Mouse (Mus musculus) limb, embryonic 10.5 days (tissue): ENCODE data around the gene C130032M10Rik. TPM values are rescaled to one million over a fixed set of nuclear protein-coding genes. Genes with fewer than 3 reads are reported as not detected.
A peak's percentile ranks its signal among the peaks of the same experiment; 100 is the strongest.

Experiments
- DNase-seq: peaks from one replicate; pipeline ENCODE4 v3.0.0-alpha.2; 2017; ENCODE audit warnings: low spot score
- H3K27ac ChIP-seq: fragments of 300-500 bp; sonication (generic); 2 replicates; pipeline ENCODE4 v1.5.1; 2016; ENCODE audit warnings: mild to moderate bottlenecking
- H3K27me3 ChIP-seq: fragments of 300-500 bp; sonication (generic); 2 replicates; pipeline ENCODE4 v1.6.1; 2016; ENCODE audit warnings: low read depth, mild to moderate bottlenecking; ENCODE audit not compliant: poor library complexity, severe bottlenecking
- H3K36me3 ChIP-seq: fragments of 300-500 bp; sonication (generic); 2 replicates; pipeline ENCODE4 v1.6.1; 2016; ENCODE audit warnings: mild to moderate bottlenecking, moderate library complexity
- H3K4me1 ChIP-seq: fragments of 300-500 bp; sonication (generic); 2 replicates; pipeline ENCODE4 v1.6.1; 2016
- H3K4me3 ChIP-seq: fragments of 300-500 bp; sonication (generic); 2 replicates; pipeline ENCODE4 v1.5.1; 2016; ENCODE audit warnings: mild to moderate bottlenecking, moderate library complexity
- H3K9me3 ChIP-seq: fragments of 300-500 bp; sonication (generic); replicated peaks from 2 replicates; pipeline ENCODE4 v1.6.1; 2016; ENCODE audit warnings: mild to moderate bottlenecking
- WGBS: fragments of 180-500 bp; shearing (Covaris S2); methylation state at CpG from one replicate; pipeline ENCODE4 v1.1.7; 2016; 5-methylcytosine and 5-hydroxymethylcytosine counted together
- polyA plus RNA-seq: library from polyadenylated mRNA; unstranded; fragments of >200 nt; fragmentation: Nextera tagmentation; extraction: Ambion mirVana; gene quantifications from 2 replicates; pipeline ENCODE4 v1.2.1, GENCODE M21; 2016

C130032M10Rik gene
- polyA plus RNA-seq: 1.5 and 1.6 TPM in 2 replicates

DNA sequence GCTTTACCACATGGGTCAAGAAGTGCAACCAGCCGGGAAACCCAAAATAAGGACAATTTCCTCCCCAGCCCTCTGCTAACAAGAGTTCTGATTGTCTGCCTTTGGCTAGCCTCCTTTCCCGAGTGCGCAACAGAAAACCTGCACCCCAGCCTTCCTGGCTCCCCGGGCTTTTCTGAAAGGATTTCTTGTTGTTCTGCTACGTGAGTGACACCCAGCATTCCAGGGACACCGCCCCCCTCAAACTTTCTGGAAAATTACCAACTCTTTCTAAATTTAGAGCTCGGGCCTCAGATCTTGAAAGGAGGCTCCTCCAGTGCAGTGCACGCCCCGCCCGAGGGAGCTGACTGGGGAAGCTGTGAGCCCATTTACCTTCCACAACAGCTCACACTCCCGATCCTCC, at the start of gene C130032M10Rik:
Gene C130032M10Rik, plus strand, starts transcription at position 334 of the 400 bp plus-strand sequence.
- Histone ChIP-seq H3K27me3 (no peaks in the 10 kb centered on the region), H3K9me3 (peaks cover 22% of the 10 kb centered on the region), H3K27ac (no peak within 1 kb of the TSS), H3K4me3 (no peak within 1 kb of the TSS), H3K36me3 (peaks cover 88% of the 10 kb centered on the region), H3K4me1 (no peaks in the 10 kb centered on the region)
- 96% methylated on average over 11 of the region's 11 CpGs for WGBS
- DNase-seq: no peak

DNA sequence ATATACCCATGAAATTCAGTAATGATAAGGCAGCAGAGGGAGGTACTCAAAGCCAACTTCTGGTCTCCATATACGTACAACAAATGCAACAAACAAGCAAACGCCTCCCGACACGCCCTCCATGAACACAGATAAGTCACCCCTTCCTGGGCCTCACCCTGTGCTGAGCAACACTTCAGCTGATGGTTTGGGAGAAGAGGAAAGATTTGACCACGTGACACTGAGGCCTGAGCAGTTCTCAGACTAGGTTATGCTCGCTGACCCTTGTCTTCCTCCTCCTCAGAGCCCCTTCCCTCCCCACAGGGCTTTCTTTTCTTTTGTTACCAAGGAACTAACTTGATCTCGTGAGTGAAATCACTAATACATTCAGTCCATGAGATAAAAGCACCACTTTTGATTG, 48.6 kb upstream of the C130032M10Rik start:
- no peaks in the 10 kb centered on the region for H3K9me3 ChIP-seq
- H3K4me1 ChIP-seq: no peaks in the 10 kb centered on the region
- H3K27me3 ChIP-seq: no peaks in the 10 kb centered on the region
- H3K36me3 ChIP-seq: peaks cover 27% of the 10 kb centered on the region
- WGBS: 84% methylated on average over 7 of the region's 7 CpGs
- H3K4me3 ChIP-seq: no peak overlapping the region
- no peak for DNase-seq
- H3K27ac ChIP-seq: no peak overlapping the region

DNA sequence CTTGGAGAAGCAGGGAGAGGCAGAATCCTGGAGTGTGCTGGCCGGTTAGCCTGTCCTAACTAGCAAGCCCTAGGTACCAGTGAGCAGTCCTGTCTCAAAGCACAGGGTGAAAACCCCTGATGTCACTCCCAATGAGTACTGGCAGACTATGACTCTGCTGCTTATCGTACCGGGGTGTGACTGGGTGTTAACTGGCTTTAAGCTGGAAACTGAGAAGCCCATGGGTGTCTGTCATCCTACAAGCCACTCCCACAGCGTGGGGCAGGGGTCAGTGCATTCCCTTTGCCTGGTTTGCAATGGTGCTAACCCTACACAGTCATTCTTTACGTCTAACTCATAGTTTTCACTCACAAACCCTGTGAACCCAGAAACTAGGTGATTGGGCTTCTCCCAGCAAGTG, 47.3 kb upstream of the C130032M10Rik start:
- Histone ChIP-seq H3K36me3 (peaks cover 25% of the 10 kb centered on the region), H3K4me3 (no peak overlapping the region), H3K9me3 (no peaks in the 10 kb centered on the region), H3K27ac (no peak overlapping the region), H3K4me1 (no peaks in the 10 kb centered on the region), H3K27me3 (no peaks in the 10 kb centered on the region)
- 87% methylated on average over 5 of the region's 5 CpGs for WGBS
- no peak for DNase-seq

DNA sequence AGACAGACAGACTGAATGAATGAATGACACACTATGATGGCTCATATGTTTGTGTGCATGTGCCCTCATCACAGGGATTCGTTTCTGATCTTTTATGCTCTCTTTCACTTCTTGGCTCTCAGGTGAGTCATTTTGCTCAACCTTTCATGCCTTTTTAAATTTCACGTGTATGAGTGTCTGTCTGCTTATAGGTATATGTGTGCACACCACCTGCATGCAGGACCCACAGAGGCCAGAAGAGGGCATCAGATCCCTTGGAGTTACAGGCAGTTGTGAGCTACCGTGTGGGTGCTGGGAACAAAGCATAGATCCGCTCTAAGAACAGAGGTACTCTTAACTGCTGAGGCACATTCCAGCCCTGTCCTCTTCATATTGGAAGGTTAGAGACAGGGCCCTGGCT, 46.8 kb upstream of the C130032M10Rik start:
- Histone ChIP-seq H3K9me3 (no peaks in the 10 kb centered on the region), H3K27me3 (no peaks in the 10 kb centered on the region), H3K4me3 (no peak overlapping the region), H3K27ac (no peak overlapping the region), H3K36me3 (peaks cover 24% of the 10 kb centered on the region), H3K4me1 (no peaks in the 10 kb centered on the region)
- no peak for DNase-seq
- 94% methylated on average over 4 of the region's 4 CpGs for WGBS

DNA sequence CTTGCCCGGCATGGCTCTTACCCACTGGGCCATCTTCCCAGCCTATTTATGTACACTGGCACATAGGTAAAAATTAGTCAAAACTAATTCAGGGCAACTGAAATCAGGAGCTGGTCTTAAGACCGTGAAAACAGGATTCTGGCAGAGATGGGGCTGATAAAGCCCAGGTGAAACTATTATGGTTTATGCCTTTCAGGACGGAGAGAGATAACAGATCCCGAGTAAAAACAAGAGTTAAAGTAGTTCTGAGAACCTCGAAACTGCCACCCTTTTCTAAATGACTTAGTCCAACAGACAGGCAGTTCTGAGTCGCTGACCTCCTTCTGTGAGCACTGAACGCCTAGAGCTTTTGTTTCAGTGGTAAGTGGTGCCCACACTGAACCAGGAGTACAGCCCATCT, 43.6 kb upstream of the C130032M10Rik start:
- no peak overlapping the region for H3K27ac ChIP-seq
- H3K9me3 ChIP-seq: no peaks in the 10 kb centered on the region
- H3K4me1 ChIP-seq: no peaks in the 10 kb centered on the region
- no peaks in the 10 kb centered on the region for H3K27me3 ChIP-seq
- 85% methylated on average over 7 of the region's 7 CpGs for WGBS
- H3K4me3 ChIP-seq: no peak overlapping the region
- no peak for DNase-seq
- peaks cover 3% of the 10 kb centered on the region; the same call in 1 of the 2 replicates for H3K36me3 ChIP-seq

DNA sequence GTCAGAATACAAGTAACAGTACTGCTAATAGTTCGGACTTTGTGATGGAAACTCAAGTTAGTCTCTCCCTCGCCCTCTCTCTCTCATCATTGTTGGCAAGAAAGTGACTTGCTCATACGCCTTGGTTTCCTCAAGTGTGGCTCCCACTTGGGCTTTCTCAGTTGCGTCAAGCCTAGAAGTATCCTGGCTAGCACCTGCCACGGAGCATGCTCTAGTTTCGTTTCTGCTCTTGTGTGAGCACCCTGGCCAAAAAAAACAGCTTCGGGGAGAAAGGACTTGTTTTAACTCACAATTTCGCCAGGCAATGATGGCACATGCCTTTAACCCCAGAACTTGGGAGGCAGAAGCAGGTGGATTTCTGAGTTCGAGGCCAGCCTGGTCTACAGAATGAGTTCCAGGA, 38.5 kb upstream of the C130032M10Rik start:
- H3K27ac ChIP-seq: no peak overlapping the region
- H3K9me3 ChIP-seq: no peaks in the 10 kb centered on the region
- no peak for DNase-seq
- H3K4me1 ChIP-seq: no peaks in the 10 kb centered on the region
- H3K36me3 ChIP-seq: no peaks in the 10 kb centered on the region
- 94% methylated on average over 9 of the region's 9 CpGs for WGBS
- H3K27me3 ChIP-seq: no peaks in the 10 kb centered on the region
- no peak overlapping the region for H3K4me3 ChIP-seq

DNA sequence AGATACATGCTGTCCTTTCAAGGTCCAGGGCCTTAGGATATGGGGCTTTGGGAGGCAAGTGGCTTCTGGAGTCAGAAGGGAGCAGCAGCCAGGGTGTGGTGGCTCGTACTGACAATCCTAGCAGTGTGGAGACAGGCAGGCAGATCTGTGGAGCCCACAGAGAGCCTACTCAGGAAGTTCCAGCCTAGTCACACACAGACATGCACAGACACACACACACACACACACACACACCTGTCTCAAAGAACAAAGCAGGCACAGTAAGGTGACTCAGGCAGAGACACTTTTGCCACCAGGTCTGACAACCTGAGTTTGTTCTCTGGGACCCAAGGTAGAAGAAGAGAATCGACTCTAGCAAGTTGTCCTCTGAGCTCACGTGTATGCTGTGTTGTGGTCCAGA, 34.6 kb upstream of the C130032M10Rik start:
- no peak overlapping the region for H3K4me3 ChIP-seq
- H3K36me3 ChIP-seq: no peaks in the 10 kb centered on the region
- H3K9me3 ChIP-seq: no peaks in the 10 kb centered on the region
- H3K4me1 ChIP-seq: no peaks in the 10 kb centered on the region
- H3K27ac ChIP-seq: no peak overlapping the region
- DNase-seq: no peak
- H3K27me3 ChIP-seq: no peaks in the 10 kb centered on the region
- 84% methylated on average over 3 of the region's 3 CpGs for WGBS

DNA sequence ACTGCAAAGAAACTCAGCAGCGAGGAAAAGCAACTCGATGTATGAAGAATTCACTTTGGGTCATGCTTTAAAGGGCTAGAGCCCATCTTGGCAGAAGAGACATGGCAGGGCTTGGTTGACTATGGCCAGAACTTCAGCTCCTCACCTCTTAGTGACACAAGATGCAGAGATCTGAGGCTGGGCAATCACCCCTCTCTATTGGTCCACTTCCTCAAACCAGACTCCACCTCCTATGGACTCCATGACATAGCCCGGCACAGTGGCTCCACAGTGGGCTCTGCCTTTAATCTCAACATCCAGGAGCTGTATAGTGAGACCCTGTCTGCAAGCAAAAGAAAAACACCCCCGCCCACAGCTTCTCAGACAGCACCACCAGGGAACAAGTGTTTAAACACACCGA, 30.7 kb upstream of the C130032M10Rik start:
- Histone ChIP-seq H3K27ac (no peak overlapping the region), H3K9me3 (no peaks in the 10 kb centered on the region), H3K36me3 (no peaks in the 10 kb centered on the region), H3K4me3 (no peak overlapping the region), H3K4me1 (no peaks in the 10 kb centered on the region), H3K27me3 (no peaks in the 10 kb centered on the region)
- 84% methylated on average over 5 of the region's 5 CpGs for WGBS
- no peak for DNase-seq

DNA sequence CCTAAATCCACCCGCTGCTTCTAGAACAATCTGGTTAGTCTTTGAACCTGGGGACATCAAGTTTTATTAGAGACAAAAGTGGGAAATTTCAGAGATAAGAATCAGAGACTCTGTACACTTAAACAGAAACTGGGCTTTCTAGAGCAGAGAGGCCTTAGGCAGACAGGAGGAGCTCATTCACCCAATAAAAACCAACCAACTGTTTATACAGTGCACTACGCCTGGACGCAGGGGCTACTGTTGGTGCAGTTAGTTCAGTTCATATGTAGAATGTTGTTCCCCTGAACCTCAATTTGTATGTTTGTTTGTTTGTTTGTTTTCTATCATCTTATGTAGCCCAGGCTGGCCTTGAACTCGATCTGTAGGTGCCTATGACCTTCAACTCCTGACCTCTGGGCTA, 28.7 kb upstream of the C130032M10Rik start:
- Histone ChIP-seq H3K27ac (no peak overlapping the region), H3K36me3 (no peaks in the 10 kb centered on the region), H3K4me3 (no peak overlapping the region), H3K27me3 (no peaks in the 10 kb centered on the region), H3K9me3 (no peaks in the 10 kb centered on the region), H3K4me1 (no peaks in the 10 kb centered on the region)
- 82% methylated on average over 4 of the region's 4 CpGs for WGBS
- DNase-seq: no peak

DNA sequence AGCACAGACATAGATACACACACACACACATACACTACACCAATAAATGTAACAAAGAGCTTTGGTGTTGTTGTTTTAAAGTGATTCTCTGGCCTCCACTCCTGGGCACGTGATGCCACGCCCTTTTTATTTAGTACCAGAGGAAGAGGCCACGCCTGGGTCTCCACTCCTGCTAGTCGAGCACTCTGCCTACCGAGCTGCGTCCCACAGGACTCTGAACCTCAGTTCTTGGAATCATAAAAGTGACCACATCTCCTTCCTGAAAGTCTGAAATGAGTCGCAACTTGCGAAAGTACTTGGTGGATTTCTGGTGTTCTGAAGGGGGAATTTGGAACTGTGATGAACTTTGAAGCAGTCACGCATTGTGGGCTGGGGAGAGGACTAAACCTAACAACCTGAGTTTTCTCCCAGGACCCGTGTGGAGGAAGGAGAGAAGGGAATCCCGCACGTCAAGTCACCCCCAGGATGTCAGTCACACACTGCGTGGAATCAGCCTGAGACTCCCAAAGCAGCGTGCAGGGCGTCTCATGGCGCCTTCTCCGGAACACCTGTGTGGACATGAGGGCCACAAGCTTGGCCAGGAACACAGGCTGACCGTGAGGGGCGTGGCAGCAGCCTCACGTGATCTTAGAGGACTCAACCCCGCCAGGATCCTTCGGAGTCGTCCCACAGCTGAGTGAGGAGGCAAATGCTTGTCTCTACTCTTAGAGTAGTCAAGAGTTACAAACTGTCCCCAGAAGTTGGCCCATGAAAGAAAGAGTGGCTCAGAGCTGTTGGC, 27.8 kb upstream of the C130032M10Rik start:
- Histone ChIP-seq H3K4me1 (no peaks in the 10 kb centered on the region), H3K27ac (no peak overlapping the region), H3K27me3 (no peaks in the 10 kb centered on the region), H3K36me3 (no peaks in the 10 kb centered on the region), H3K9me3 (no peaks in the 10 kb centered on the region), H3K4me3 (no peak overlapping the region)
- DNase-seq: no peak
- WGBS: 84% methylated on average over 23 of the region's 23 CpGs

DNA sequence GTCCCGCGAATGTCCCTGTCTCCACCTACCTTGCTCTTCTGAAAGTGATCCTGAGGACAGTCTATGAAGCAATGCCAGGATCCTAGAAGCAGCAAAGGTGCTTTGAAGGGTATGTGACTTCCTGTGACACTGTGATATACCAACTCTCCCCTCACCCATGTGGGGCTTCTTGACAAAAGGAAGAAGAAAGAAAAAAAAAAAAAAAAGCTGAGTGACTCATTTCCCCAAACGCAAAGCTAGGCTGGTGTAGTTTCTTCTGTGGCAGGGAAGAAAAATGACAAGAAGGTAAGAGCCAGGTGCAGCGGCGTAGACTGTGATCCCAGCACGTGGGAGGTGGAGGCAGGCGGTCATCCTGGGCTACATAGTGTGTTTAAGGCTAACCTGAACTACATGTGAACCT, 19.0 kb upstream of the C130032M10Rik start:
- H3K4me3 ChIP-seq: no peak overlapping the region
- 85% methylated on average over 7 of the region's 7 CpGs for WGBS
- no peaks in the 10 kb centered on the region for H3K27me3 ChIP-seq
- no peaks in the 10 kb centered on the region for H3K36me3 ChIP-seq
- peaks cover 9% of the 10 kb centered on the region for H3K4me1 ChIP-seq
- DNase-seq: no peak
- no peaks in the 10 kb centered on the region for H3K9me3 ChIP-seq
- H3K27ac ChIP-seq: no peak overlapping the region

DNA sequence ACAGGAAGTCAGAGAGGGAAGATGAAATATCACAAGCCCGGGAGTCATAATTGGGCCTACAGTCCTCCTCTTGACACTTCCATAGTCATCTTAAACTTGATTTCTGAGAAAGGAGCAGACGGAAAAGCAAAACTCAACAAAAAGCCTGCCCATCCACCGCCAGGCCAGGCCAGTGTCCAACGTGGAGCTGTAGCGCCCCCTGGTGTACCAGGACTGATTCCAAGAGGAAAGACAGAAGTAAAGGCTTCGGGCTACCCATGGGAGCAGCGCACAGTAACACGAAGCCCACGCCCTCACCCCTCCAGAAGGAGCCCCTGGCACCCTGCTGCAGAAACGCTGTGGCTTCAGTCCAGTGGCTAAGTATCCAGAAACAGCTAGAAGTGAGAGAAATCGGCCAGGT, 17.3 kb upstream of the C130032M10Rik start:
- Histone ChIP-seq H3K9me3 (no peaks in the 10 kb centered on the region), H3K27me3 (no peaks in the 10 kb centered on the region), H3K27ac (no peak overlapping the region), H3K36me3 (no peaks in the 10 kb centered on the region), H3K4me3 (no peak overlapping the region), H3K4me1 (peaks cover 11% of the 10 kb centered on the region)
- 9% methylated on average over 11 of the region's 11 CpGs for WGBS
- DNase-seq: peak; percentile 95

DNA sequence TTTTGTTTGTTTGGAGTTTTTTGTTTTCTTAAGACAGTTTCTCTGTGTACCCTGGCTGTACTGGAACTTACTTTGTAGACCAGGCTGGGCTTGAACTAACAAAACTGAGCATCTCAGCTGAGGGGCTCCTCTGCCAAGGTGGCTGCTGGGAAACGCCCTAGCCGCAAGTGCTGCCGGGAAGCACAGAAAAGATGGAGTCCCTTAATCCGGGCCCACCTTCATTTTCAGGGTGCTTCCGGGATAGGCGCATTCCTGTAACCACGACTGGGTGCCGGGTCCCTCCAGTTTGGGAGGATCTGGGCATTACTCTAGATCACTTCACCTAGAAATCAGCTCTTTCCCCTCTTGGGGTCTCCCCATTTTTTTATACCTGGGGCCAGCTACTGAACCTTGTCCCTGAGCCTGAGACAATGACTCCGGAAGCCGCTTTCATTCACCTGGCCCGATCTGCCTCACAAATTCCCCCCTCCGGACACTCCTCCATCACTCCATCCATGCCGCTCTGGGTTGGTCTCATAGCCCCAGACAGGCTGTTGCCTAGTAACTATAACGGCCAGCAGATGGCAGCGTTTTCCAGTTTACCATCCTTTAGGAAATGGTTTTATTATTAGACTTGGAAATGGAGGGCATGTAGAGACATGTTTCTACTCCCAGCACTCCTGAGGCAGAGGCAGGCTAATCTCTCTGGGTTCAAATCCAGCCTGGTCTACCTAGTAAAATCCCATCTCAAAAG, 15.5 kb upstream of the C130032M10Rik start:
- no peaks in the 10 kb centered on the region for H3K9me3 ChIP-seq
- 18% methylated on average over 15 of the region's 15 CpGs for WGBS
- no peaks in the 10 kb centered on the region for H3K27me3 ChIP-seq
- peak; percentile 81 for DNase-seq
- H3K36me3 ChIP-seq: no peaks in the 10 kb centered on the region
- H3K4me1 ChIP-seq: peaks cover 11% of the 10 kb centered on the region
- no peak overlapping the region for H3K4me3 ChIP-seq
- H3K27ac ChIP-seq: no peak overlapping the region
